Mouse (Mus musculus) thymus, adult 2 months (tissue): Measurements from ENCODE around the gene Nr1d1.

Experiments
- CTCF ChIP-seq: fragments of 200-500 bp; IDR thresholded peaks from 2 replicates; pipeline ENCODE4 v1.5.1; 2012; ENCODE audit warnings: mild to moderate bottlenecking, control low read depth, low read length, moderate library complexity, borderline replicate concordance; ENCODE audit not compliant: control insufficient read depth, poor library complexity, insufficient read depth; ENCODE audit errors: extremely low read depth
- POLR2A ChIP-seq: fragments of 200-500 bp; IDR thresholded peaks from 2 replicates; pipeline ENCODE4 v1.6.1; 2012; ENCODE audit warnings: mild to moderate bottlenecking, low read length, control low read depth, moderate library complexity; ENCODE audit not compliant: control insufficient read depth, poor library complexity, insufficient read depth; ENCODE audit errors: extremely low read depth

GRCm38 (mm10) chr11:98790631-98791205 lies 15.6 kb upstream of the Nr1d1 start:
- TF ChIP-seq POLR2A (no peak), CTCF (no peak)
